Mouse (Mus musculus) adrenal gland, adult 18-20 months (tissue): ENCODE data around the gene Gm45021. TPM values are rescaled to one million over a fixed set of nuclear protein-coding genes. Genes with fewer than 3 reads are reported as not detected.

Source experiments
- DNase-seq, 2 experiments: peaks; one replicate each; pipeline ENCODE4 v3.0.0; 2021 to 2022; ENCODE audit warnings: low spot score in 2 of 2
- long read RNA-seq, 2 experiments: library from polyadenylated mRNA; stranded (forward); transcript quantifications; one replicate each; pipeline ENCODE4 v2.0.0; 2021
- total RNA-seq, 2 experiments: library from RNA; stranded (reverse); gene quantifications; 1 replicate in 1 of 2; 2 replicates in 1 of 2; pipeline ENCODE4 v1.2.3; 2021

The Gm45021 gene
- total RNA-seq = not detected
- long read RNA-seq, experiment 1 = 0 reads
- long read RNA-seq, experiment 2 = 0 reads

DNA sequence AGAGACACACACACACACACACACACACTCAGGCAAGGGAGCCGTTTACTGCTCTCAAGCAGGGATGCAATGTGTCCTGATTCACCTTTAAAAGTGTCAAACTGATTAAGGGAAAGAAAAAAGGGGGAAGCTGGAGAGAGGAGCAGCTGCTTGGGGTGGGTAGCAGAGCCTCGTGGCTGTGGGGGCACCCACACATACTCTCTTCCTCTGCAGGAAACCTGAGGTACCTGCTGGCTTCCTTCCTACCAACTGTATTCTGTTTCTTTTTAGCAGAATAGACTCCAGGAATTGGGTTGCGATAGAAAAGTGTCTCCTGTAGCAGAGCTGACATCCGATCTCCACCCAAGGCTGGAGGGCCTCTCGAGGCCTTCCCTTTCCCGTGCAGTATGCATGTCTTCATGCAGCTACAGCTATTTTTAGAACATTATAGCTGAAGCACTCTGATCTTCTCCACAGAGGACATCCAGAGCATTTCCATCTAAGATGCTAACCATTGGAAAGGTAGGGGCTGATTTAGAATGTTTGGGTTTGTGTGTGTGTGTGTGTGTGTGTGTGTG lies at the start of gene Gm45021:
Gene Gm45021 (plus strand): TSS at position 417 of the 557 bp plus-strand sequence.
- DNase-seq = no peak

DNA sequence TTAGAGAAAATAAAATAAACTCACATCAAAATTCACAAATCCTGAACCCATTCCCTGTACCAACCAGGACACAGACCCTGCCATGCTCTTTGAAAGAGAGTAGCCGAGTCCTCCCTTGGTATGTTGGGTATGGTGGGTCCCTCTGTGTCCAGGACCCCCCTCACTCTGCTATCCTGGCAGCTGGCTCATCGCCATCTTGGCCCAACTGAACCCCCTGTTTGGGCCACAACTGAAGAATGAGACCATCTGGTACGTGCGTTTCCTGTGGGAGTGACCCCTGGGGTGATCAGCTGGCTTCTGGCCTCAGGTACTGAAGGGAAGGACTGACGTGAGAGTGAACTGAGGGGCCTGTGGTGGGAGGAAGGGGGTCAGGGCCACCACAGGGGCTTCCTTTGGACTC lies 49.5 kb upstream of the Gm45021 start:
- DNase-seq = no peak

DNA sequence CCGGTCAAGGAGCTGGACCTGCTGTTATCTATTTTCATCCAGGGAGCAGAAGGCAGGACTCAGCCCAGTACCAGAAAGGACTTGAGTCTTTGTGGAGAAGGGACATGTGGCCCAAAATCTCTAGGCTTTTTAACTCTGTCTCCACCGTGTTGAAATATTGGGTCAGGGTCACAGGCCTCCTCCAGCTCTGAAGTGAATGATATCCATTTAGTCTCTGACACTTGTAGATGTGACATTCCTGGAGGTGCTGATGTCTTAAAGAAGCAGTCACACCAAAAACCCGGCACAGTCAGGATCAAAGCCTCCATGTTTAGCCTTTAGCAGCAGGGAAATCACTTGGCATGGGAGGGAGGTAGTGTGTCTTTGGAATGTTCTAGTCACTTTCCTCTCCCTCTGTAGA lies 48.7 kb upstream of the Gm45021 start:
- no peak for DNase-seq

- peak; percentile 52 to 62 for DNase-seq
These were observed 47.6 kb upstream of the Gm45021 start for GRCm38 (mm10) chr6:48541560-48542450.

GRCm38 (mm10) chr6:48542631-48543030 lies 46.8 kb upstream of the Gm45021 start:
- no peak for DNase-seq

- DNase-seq = no peak
These were observed 44.2 kb upstream of the Gm45021 start for GRCm38 (mm10) chr6:48545251-48545650.

DNA sequence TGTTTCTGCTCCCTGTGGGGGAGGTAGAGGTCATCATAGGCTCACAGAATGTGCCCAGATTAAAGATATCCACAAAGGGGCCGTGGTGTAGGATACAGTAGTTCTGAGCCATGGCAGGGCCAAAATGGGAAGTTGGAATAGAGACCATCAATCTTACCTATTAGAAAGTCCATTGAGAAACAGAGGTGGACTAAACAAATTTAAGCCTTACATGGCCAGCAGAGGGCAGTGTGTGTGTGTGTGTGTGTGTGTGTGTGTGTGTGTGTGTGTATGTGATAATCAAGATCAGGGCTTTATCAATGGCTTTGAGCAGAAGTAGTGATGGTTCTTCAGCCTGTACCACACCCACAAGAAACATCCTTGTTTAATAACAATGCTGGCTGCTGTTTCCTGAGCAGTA lies 43.1 kb upstream of the Gm45021 start:
- DNase-seq = no peak

GRCm38 (mm10) chr6:48546858-48547257 lies 42.6 kb upstream of the Gm45021 start:
- no peak for DNase-seq

GRCm38 (mm10) chr6:48548314-48548713 lies 41.1 kb upstream of the Gm45021 start:
- no peak for DNase-seq

DNA sequence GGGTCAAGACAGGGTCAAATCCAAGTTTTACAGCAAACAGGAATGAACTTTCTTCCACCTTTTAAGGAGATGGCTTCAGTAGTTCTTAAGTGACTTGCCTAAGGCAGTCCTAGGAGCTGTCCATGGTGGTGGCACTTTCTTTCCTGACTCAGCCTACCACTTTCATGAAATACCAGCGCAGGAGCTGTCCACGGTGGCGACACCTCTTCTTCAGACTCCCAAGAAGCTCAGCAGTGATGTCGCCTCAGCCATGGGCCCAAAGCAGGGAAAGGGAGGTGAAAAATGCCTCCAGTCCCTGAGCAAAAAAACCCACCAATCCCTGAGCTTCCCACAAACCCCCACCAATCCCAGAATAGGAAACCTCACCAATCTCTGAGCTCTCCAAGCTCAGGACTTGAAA lies 36.5 kb upstream of the Gm45021 start:
- DNase-seq = no peak

DNA sequence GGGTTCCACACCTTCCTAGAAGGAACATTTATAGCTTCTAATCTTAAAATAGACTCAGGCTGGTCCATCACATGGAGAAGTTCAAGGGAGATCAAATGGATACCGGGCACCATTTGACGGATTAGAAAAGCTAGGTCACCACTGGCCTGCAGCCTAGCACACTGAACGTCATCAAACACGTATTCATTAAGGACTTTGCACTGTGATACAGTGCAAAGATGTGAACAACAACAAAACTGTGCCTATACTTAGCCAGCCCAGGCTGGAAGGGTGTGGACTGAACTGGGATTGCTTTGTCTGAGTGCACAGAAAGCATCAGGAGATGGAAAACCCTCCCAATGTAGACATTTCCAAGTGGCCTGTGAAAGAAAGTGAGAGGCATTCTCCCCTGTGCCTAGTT lies 35.6 kb upstream of the Gm45021 start:
- no peak for DNase-seq

DNA sequence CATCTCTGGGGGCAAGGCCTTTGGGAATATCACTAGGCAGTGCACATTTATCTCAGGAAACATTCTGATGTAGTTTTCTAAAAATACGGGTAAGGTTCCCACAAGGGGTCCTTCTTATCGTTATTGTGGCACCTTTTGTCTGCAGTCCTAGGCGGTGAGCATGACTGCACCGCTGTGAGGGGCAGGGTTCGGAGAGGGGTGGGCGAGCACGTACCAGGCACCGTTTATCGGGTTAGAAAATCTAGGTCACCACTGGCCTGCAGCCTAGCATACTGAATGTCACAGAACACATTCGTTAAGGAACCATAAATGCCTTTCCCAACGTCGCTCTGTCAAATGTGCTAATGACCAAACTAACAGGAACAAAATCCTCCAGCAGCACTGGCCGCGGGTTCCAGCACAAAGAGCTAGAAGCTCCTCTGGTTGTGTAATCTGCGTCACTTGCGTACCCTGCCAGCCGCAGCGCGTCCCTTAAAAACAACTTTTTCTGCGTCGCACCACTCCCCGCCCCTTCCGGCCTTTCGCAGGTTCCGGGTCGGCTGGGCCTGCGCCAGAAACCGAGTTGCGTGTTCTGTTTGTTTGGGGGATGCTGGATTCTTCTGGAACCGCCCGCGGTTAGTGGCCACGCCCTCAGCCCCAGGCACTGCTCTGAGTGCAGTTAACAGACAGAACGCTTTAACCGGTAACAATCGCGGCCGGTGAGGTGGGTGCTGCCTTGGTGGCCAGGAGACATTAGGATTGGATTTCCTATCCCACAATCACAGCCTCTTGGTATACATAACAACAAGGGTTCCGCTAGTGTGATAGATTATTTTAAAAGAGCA lies 34.9 kb upstream of the Gm45021 start, which contains the start of gene Lrrc61:
Gene Lrrc61 (plus strand): TSS at position 517 of the 824 bp plus-strand sequence.
- DNase-seq = peak; percentile 96 to 97

DNA sequence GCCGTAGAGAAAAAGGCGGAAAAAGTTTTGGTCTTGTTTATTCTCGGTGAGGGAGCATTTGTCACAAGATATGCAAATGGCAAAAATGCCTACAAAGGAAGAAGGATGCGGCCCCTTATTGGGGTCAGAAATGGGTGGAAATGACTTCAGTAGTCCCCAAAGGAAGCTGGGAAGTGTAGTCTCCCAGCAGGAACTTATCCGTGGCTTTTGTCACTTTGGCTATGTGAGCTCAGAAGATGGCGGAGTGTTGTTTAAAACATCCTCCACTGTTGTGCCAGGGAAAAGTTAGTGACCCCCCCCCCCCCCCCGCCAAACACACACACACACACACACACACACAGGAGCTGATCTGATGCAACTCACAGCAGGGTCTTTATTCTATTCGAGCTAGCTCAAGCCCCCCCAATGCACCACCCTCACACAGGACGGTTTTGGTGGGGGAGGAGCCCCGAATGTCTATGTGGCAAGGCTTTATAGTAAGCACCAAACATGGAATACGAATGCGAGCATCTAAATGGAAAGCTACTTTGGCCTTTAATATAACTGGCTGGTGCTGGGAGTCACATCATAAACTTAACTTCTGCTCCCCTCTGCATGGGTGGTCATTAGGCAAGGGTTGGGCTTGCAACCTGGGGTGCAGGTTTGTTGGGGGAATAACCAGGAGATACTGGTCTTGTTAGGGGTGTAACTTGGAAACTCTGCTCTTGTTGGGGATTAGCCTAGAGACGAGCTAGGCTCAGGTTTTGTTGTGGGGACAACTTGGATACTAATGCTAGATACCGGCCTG lies 34.1 kb upstream of the Gm45021 start:
- no peak for DNase-seq

DNA sequence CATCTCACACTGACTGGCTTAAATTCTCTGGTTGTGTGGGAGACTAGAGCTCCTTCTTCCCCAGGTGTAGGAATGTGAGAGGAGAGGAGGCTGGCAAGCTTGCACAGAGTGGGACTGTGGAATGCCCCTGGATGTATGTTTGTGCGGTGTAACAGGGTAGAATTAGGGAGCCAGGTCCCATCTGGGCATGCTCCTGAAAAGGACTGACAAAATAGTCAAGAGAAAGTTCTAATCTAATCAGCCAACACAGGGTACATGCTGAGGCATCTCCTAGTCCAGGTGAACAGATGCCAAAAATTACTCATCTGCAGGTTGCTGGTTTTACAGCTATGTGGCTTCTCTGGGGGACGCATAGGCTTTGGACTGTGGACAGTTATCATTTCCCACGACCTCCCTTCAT lies 33.5 kb upstream of the Gm45021 start:
- DNase-seq = no peak

DNA sequence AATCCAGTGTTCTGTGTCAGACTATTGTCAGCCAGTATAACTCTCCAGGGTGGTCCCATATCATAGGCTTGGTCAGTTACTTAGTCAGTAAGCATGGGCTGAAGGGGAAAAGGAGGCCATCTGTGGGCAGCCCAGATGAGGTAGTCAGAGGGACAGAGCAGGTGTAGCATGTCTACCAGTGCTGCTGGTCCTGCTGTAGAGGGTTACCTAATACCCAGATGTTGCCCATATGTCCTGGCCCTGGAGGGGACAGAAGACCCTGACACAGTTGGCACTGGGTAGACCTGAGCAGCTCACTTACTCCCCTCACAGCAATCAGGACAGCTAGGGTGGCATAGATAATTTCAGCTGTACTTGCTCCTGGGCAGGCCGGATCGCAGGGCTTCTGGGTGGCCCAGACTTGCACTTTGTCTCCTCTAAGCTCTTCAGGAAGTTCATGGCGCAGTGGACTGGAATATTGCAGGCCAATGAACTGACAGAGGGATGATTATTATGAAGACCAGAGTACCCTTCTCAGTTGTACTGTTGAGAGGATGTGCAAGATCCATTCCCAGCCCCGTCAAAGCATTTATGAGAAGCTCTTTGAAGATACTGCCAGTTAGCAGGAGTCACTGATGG lies 23.6 kb upstream of the Gm45021 start:
- DNase-seq = no peak

DNA sequence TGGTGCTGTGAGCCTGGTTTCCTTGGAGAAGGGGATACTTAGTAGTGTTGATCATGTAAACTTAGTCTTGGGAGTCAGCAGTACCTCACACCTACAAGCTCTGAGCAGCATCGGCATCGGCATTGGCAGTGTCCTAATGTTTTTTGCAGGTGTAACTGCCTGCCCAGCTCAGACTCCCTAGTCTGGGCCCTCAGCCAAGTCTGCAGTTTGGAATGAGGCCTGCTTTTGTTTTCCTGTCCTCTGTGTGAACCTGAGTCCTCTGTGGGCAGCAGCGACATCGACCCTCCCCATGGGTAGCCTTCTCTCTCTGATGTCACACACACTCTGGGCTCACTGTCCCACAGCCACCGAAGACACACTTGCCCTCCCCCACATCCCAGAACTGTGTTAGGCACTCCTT lies 23.1 kb upstream of the Gm45021 start:
- DNase-seq = no peak

GRCm38 (mm10) chr6:48568036-48568984 lies 21.1 kb upstream of the Gm45021 start:
- peak; percentile 51 to 55 for DNase-seq

GRCm38 (mm10) chr6:48569065-48569807 lies 20.2 kb upstream of the Gm45021 start:
- no peak for DNase-seq
